Mouse (Mus musculus) midbrain, embryonic 12.5 days (tissue): Measurements from ENCODE around the gene Rabgap1l. TPM values are rescaled to one million over a fixed set of nuclear protein-coding genes. Genes with fewer than 3 reads are reported as not detected.
"Not testable (repeated sequence)": the region's sequence is repeated elsewhere in the genome, so short reads cannot be mapped to it uniquely, and the experiment has no call there.

Source experiments
- ATAC-seq: fragments of 200-750 bp; cut with Nextera tagmentation; 2 replicates; pipeline ENCODE4 v1.8.0; 2017; ENCODE audit warnings: low read depth, moderate TSS enrichment, moderate library complexity; ENCODE audit not compliant: low FRiP score
- H3K27ac ChIP-seq: fragments of 300-500 bp; sonication (generic); replicated peaks from 2 replicates; pipeline ENCODE4 v1.5.1; 2016; ENCODE audit warnings: mild to moderate bottlenecking
- H3K27me3 ChIP-seq: fragments of 300-500 bp; sonication (generic); 2 replicates; pipeline ENCODE4 v1.6.1; 2016; ENCODE audit warnings: mild to moderate bottlenecking
- H3K36me3 ChIP-seq: fragments of 300-500 bp; sonication (generic); 2 replicates; pipeline ENCODE4 v1.6.1; 2016
- H3K4me1 ChIP-seq: fragments of 300-500 bp; sonication (generic); 2 replicates; pipeline ENCODE4 v1.6.1; 2016
- H3K4me2 ChIP-seq: fragments of 300-500 bp; sonication (generic); replicated peaks from 2 replicates; pipeline ENCODE4 v1.6.1; 2016; ENCODE audit warnings: mild to moderate bottlenecking, moderate library complexity
- H3K4me3 ChIP-seq: fragments of 300-500 bp; sonication (generic); 2 replicates; pipeline ENCODE4 v1.5.1; 2016; ENCODE audit warnings: mild to moderate bottlenecking
- H3K9ac ChIP-seq: fragments of 300-500 bp; sonication (generic); replicated peaks from 2 replicates; pipeline ENCODE4 v1.6.1; 2016; ENCODE audit warnings: mild to moderate bottlenecking, moderate library complexity
- H3K9me3 ChIP-seq: fragments of 300-500 bp; sonication (generic); 2 replicates; pipeline ENCODE4 v1.6.1; 2016; ENCODE audit warnings: mild to moderate bottlenecking
- WGBS: fragments of 180-500 bp; shearing (Covaris S2); methylation state at CpG from one replicate; pipeline ENCODE4 v1.1.7; 2016; 5-methylcytosine and 5-hydroxymethylcytosine counted together
- polyA plus RNA-seq: library from polyadenylated mRNA; unstranded; fragments of >200 nt; fragmentation: Nextera tagmentation; extraction: Ambion mirVana; gene quantifications from 2 replicates; pipeline ENCODE4 v1.2.1, GENCODE M21; 2016

Rabgap1l gene
- polyA plus RNA-seq, 1 experiment from 2014 or later = 21.2 TPM

DNA sequence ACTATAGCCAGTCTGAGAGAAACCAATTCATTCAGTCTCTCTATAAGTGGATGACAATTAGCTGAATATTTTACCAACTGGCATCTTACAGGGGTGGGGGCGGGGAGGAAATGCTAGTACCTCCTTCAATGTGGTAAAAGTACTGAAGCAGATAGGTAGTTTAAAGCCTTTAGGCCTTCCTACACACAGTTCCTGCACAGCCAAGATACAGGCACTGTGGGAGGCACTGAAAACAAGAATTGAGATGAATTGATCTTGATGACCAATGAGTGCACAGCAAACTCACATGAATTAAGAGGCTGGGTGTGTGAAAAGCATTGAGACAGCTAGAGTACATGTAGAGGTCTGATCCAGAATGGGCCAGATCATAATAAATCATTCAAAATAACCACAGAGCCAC lies 349.5 kb downstream of the Rabgap1l start:
- no peaks in the 10 kb centered on the region for H3K4me1 ChIP-seq
- no peaks in the 10 kb centered on the region for H3K9me3 ChIP-seq
- no peaks in the 10 kb centered on the region for H3K36me3 ChIP-seq
- no peak overlapping the region for H3K9ac ChIP-seq
- 84% methylated on average over 1 of the region's 1 CpGs for WGBS
- no peak overlapping the region for H3K4me2 ChIP-seq
- H3K27ac ChIP-seq = no peak overlapping the region
- ATAC-seq = no peak
- H3K4me3 ChIP-seq = no peak overlapping the region
- H3K27me3 ChIP-seq = no peaks in the 10 kb centered on the region

DNA sequence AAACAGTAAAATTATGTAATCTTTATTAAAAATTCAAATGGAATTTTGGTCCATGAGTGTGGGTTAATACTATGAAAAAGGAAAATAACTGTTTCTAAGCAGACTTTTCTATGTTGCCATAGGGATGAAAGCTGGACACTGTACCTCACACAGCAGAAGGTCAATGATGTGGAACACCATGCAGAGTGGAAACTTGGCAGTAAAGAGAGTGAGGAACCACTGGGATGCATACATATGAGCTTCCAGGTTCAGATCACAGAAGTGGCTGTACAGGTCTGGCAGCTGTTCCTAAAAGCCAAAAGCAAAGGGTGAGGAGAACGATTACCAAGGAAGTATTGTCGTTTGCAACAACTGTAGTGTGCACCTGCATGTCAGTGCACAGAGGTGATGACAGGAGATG lies 351.3 kb downstream of the Rabgap1l start:
- Histone ChIP-seq H3K4me1 (no peaks in the 10 kb centered on the region), H3K4me3 (no peak overlapping the region), H3K27me3 (no peaks in the 10 kb centered on the region), H3K9ac (no peak overlapping the region), H3K4me2 (no peak overlapping the region), H3K36me3 (no peaks in the 10 kb centered on the region), H3K9me3 (no peaks in the 10 kb centered on the region), H3K27ac (no peak overlapping the region)
- WGBS = 83% methylated on average over 2 of the region's 2 CpGs
- ATAC-seq = no peak

DNA sequence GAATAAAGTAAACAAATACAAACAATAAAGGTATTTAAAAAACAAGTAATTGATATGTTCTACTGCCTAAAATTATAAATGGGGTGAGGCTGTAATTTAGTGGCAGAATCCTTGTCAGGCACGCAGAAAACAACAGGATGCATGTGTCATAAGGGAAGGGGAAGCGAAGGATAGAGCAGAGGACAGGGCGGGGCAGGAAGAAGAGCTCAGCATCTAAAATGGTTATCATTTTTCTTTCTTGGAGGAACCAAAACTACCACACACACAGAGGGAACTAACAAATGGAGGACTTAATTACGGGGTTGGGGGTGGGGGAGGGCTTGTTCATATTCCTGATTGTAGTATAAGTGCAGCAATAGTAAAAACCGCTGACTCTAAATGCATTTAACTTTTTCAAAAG lies 351.9 kb downstream of the Rabgap1l start:
- H3K4me3 ChIP-seq = no peak overlapping the region
- H3K27me3 ChIP-seq = no peaks in the 10 kb centered on the region
- no peak overlapping the region for H3K4me2 ChIP-seq
- no peak for ATAC-seq
- no peaks in the 10 kb centered on the region for H3K4me1 ChIP-seq
- no peaks in the 10 kb centered on the region for H3K9me3 ChIP-seq
- H3K9ac ChIP-seq = no peak overlapping the region
- H3K36me3 ChIP-seq = no peaks in the 10 kb centered on the region
- no peak overlapping the region for H3K27ac ChIP-seq
- 86% methylated on average over 5 of the region's 5 CpGs for WGBS

DNA sequence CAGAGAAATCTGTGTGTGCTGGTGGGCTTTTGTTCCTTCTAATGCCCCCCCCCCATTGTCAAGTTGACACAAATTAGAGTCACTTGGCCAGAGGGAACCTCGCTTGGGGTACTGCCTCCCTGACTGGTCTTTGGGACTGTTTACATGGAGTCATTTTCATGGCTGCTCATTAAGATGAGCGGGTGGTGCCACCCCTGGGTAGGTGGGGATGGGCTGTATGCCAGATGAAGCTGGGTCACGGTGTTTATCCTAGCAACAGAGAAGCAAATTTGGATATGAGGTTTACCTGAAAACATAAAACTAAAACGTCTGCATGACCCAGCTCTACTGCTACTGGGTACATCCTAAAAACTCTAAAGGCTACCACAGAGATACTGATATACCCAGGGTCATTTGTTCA lies 354.2 kb downstream of the Rabgap1l start:
- WGBS = 72% methylated on average over 4 of the region's 4 CpGs
- H3K27ac ChIP-seq = no peak overlapping the region
- H3K9me3 ChIP-seq = no peaks in the 10 kb centered on the region

DNA sequence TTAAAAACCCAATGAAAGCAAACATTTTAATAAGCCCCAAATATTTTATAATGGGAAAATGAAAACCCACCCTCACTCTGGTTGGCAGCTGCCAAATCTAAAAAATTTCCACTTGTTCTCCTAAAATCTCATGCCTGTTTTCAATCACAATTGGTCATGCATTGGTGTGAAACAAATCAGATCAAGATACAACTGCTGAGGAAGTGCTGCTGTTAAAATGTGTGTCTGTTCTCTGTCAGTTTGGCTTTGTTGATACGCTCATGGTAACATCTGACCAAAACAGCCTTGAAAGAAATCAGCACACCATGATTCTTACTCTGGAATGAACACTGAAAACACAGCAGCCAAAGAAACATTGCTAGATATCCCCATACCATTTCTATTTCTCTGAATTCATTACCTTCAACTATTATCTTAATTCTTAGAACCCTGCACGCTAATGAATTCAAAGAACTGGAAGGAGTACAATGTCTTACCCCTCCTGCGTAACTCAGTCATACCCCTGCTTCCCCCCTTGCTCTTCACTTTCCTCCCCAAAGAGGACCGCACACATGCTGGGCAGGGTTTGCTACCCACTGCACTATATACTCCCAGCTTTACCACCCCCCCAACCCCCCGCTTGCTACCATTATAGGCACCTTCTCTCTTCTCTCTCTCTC lies 375.7 kb downstream of the Rabgap1l start:
- Histone ChIP-seq H3K9ac (no peak overlapping the region), H3K4me3 (no peak overlapping the region), H3K36me3 (no peaks in the 10 kb centered on the region), H3K27ac (no peak overlapping the region), H3K4me2 (no peak overlapping the region), H3K9me3 (no peaks in the 10 kb centered on the region), H3K27me3 (0 out of 2 replicates have a peak, but pooled peaks cover 5% of the 10 kb centered on the region), H3K4me1 (no peaks in the 10 kb centered on the region)
- ATAC-seq = no peak
- 60% methylated on average over 5 of the region's 5 CpGs for WGBS

More for the DNA sequence above, 354.2 kb downstream of the Rabgap1l start:
- H3K4me3 ChIP-seq = no peak overlapping the region
- H3K4me1 ChIP-seq = no peaks in the 10 kb centered on the region
- no peak overlapping the region for H3K9ac ChIP-seq
- no peak overlapping the region for H3K4me2 ChIP-seq
- no peaks in the 10 kb centered on the region for H3K36me3 ChIP-seq
- ATAC-seq = no peak
- no peaks in the 10 kb centered on the region for H3K27me3 ChIP-seq

DNA sequence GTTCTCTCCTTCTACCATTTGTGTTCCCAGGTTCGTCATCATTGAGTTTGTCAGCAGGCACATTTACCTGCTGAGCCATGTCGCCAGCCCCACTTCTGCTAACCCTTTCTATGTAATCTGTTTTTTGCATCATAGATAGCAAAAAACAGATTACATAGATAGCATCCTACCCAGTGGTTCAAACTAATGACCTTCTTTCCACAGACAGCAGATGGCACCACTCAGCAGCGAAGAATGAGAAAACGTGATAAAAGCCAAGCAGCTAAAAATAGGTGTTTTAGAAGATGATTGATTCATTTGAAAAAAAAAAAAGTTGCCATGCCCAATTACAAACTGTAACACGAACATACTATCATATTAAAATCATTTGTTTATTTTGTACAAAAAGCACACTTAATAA lies 382.2 kb downstream of the Rabgap1l start:
- no peak overlapping the region for H3K4me2 ChIP-seq
- 0 out of 2 replicates have a peak, but pooled peaks cover 5% of the 10 kb centered on the region for H3K27me3 ChIP-seq
- H3K4me1 ChIP-seq = no peaks in the 10 kb centered on the region
- H3K9me3 ChIP-seq = no peaks in the 10 kb centered on the region
- no peak overlapping the region for H3K9ac ChIP-seq
- no peak overlapping the region for H3K4me3 ChIP-seq
- no peak for ATAC-seq
- 48% methylated on average over 5 of the region's 5 CpGs for WGBS
- H3K27ac ChIP-seq = no peak overlapping the region
- H3K36me3 ChIP-seq = no peaks in the 10 kb centered on the region

DNA sequence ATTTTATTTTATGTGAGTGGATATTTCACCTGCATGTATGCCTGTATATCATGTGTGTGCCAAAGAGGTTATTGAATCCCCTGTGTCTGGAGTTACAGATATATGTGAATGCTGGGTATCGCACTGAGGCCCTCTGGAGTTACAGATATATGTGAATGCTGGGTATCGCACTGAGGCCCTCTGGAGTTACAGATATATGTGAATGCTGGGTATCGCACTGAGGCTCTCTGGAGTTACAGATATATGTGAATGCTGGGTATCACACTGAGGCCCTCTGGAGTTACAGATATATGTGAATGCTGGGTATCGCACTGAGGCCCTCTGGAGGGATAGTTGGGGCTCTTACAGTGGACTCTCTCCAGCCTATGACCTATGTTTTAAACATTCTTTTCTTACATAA lies 383.3 kb downstream of the Rabgap1l start:
- H3K27me3 ChIP-seq, H3K4me3 ChIP-seq, H3K27ac ChIP-seq, H3K4me2 ChIP-seq, H3K36me3 ChIP-seq, H3K9me3 ChIP-seq, H3K9ac ChIP-seq, H3K4me1 ChIP-seq, ATAC-seq: not testable (repeated sequence)
- WGBS = 93% methylated on average over 4 of the region's 4 CpGs

DNA sequence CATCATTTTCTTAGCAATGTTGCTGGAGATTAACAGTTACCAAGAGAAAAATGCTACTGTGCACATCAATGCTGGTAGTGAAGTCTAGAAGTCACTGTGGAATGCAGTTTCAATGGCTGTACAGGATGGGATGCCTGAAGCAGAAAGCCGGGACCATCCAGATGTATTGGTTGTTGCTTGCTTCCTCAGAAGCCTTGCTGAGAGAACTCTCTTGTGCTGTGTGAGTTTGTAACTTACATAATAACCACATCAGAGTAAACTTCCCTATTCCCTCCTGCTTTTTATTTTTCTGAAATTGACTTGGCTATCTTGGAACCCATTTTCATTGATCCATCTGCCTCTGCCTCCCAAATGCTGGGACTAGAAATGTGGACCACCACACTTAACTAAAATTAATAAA lies 383.9 kb downstream of the Rabgap1l start:
- H3K4me3 ChIP-seq = no peak overlapping the region
- no peak for ATAC-seq
- WGBS = 83% methylated on average over 1 of the region's 1 CpGs

DNA sequence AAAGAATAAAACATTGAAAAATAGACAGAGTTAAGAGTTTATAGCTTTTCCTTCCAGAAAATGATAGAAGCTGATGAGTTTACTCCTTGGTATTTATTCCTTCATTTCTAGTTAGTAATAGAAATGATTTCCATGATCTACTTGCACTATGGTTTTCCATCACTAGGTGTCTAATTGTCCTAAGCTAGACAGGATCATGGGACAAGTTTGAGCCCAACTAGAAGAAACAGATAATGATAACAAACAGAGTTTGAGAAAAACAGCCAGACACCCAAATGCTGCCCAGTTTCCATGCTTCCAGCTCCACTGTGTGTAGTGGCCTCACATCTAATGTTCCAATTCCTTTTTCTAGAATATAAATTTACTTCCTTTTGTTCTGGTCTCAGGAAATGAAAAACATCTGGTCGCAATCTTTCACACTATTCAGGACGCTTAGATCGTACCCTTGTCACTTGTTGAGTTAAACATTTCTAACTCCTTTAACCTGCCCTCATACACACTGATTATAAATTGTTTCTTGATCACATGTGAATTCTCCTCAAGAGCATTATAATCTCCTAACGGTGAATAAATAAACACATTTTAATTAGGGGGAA lies 384.6 kb downstream of the Rabgap1l start:
- no peak for ATAC-seq
- 79% methylated on average over 4 of the region's 4 CpGs for WGBS
- Histone ChIP-seq H3K4me2 (no peak overlapping the region), H3K9ac (no peak overlapping the region), H3K4me3 (no peak overlapping the region), H3K27ac (no peak overlapping the region), H3K27me3 (no peaks in the 10 kb centered on the region), H3K9me3 (no peaks in the 10 kb centered on the region), H3K4me1 (no peaks in the 10 kb centered on the region), H3K36me3 (no peaks in the 10 kb centered on the region)

More for the DNA sequence above, 383.9 kb downstream of the Rabgap1l start:
- H3K27ac ChIP-seq = no peak overlapping the region
- no peaks in the 10 kb centered on the region for H3K9me3 ChIP-seq
- H3K4me2 ChIP-seq = no peak overlapping the region
- H3K4me1 ChIP-seq = no peaks in the 10 kb centered on the region
- H3K9ac ChIP-seq = no peak overlapping the region
- H3K36me3 ChIP-seq = no peaks in the 10 kb centered on the region
- H3K27me3 ChIP-seq = no peaks in the 10 kb centered on the region

DNA sequence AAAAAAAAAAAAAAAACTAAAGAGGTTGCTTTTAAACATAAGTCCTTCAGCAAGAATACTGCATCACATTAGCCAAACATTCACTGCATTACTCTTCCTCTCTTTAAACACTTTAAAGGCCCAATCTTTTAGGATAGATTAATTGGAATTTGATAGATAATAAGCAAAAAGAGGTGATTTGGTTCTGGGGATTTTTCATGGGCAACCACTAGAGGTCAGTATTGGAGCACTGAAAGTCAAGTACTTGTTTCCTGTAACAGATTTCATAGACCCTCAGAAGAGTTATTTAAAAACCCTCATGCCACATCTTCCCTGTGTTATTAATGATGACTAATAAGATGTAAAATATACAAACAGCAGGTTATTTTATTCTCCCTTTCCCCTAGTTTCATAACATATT lies 393.6 kb downstream of the Rabgap1l start:
- Histone ChIP-seq H3K27me3 (no peaks in the 10 kb centered on the region), H3K36me3 (no peaks in the 10 kb centered on the region), H3K9me3 (no peaks in the 10 kb centered on the region), H3K4me2 (no peak overlapping the region), H3K9ac (no peak overlapping the region), H3K4me1 (no peaks in the 10 kb centered on the region), H3K4me3 (no peak overlapping the region), H3K27ac (no peak overlapping the region)
- ATAC-seq = 0 out of 2 replicates have a peak, but pooled peaks have one; percentile 54

DNA sequence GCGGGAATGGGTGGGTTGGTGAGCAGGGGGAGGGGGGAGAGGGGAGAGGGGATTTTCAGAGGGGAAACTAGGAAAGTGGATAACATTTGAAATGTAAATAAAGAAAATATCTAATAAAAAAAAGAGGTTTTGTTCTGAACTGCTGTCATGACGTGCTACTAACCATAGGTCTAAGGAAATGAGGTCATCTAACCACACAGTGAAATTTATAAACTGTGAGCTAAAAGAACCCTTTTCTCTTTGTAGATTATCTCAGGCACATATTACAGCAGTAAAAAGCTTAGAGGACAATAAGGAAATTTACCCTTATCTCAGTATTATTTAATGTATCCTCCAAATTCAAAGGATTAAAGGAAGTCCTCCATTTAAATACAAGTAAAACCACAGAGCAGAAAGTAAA lies 396.0 kb downstream of the Rabgap1l start:
- Histone ChIP-seq H3K9me3 (no peaks in the 10 kb centered on the region), H3K9ac (no peak overlapping the region), H3K27me3 (no peaks in the 10 kb centered on the region), H3K4me1 (no peaks in the 10 kb centered on the region), H3K36me3 (no peaks in the 10 kb centered on the region), H3K4me2 (no peak overlapping the region), H3K27ac (no peak overlapping the region), H3K4me3 (no peak overlapping the region)
- WGBS = 78% methylated on average over 2 of the region's 2 CpGs
- ATAC-seq = no peak

DNA sequence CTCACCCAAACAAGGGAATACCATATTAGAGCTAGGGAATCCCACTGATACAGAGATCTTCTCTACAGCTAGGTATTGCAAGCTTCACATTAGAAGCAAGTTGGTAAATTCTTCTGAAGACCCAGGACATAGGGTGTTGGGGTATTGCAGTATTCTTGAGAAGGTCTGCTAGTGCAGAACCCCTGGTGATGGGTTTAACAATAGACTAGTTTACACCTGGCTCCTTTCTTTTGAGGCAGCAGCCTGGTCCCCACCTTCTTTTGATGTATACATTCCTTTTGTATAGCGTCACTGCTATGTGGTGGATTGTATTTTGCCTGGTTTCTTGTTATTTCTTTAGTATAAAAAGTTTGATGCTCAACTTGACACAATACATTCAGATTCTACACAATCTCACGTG lies 405.6 kb downstream of the Rabgap1l start:
- no peaks in the 10 kb centered on the region for H3K9me3 ChIP-seq
- no peak overlapping the region for H3K4me2 ChIP-seq
- H3K4me3 ChIP-seq = no peak overlapping the region
- H3K27me3 ChIP-seq = no peaks in the 10 kb centered on the region
- H3K27ac ChIP-seq = no peak overlapping the region
- 49% methylated on average over 2 of the region's 2 CpGs for WGBS
- no peaks in the 10 kb centered on the region for H3K4me1 ChIP-seq
- H3K36me3 ChIP-seq = no peaks in the 10 kb centered on the region
- ATAC-seq = no peak
- no peak overlapping the region for H3K9ac ChIP-seq

DNA sequence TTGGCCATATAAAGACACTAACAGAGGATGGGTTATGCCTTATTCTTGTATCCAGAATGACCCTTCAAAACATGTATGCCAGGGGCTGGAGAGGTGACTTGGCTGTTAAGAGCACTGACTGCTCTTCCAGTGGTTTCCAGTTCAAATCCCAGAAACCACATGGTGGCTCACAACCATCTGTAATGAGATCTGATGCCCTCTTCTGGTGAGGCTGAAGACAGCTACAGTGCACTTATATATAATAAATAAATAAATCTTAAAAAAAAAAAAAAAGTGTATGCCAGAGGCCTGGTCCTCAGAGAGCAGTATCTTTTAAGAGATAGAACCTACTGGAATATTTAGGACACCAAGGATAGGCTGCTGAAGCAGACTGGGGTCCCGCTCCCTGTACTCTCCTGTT lies 414.6 kb downstream of the Rabgap1l start:
- no peaks in the 10 kb centered on the region for H3K9me3 ChIP-seq
- no peak overlapping the region for H3K4me3 ChIP-seq
- no peak overlapping the region for H3K4me2 ChIP-seq
- no peaks in the 10 kb centered on the region for H3K36me3 ChIP-seq
- no peak for ATAC-seq
- H3K4me1 ChIP-seq = no peaks in the 10 kb centered on the region
- no peak overlapping the region for H3K9ac ChIP-seq
- H3K27me3 ChIP-seq = no peaks in the 10 kb centered on the region
- 100% methylated on average over 1 of the region's 1 CpGs for WGBS
- no peak overlapping the region for H3K27ac ChIP-seq
